Mouse (Mus musculus) C2C12 (cell line): ENCODE measurements at regions not wholly inside any gene's neighbourhood (a gene's known extent, or its start where the extent isn't known, plus 50 kb on each side); places are given as distances from the start of the nearest gene placed in this dataset.

Experiments
- CEBPB ChIP-seq: IDR thresholded peaks from one replicate; pipeline ENCODE4 v1.6.1; 2011; ENCODE audit warnings: low read depth, mild to moderate bottlenecking, control low read depth, moderate library complexity
- CTCF ChIP-seq: IDR thresholded peaks from one replicate; pipeline ENCODE4 v1.5.1; 2011; ENCODE audit not compliant: control insufficient read depth, insufficient read depth, insufficient read length
- MAX ChIP-seq: IDR thresholded peaks from one replicate; pipeline ENCODE4 v1.6.1; 2011; ENCODE audit warnings: mild to moderate bottlenecking, control low read depth
- MYOD1 ChIP-seq: IDR thresholded peaks from one replicate; pipeline ENCODE4 v1.6.1; 2011; ENCODE audit warnings: low read depth; ENCODE audit not compliant: control insufficient read depth, insufficient read length
- MYOG ChIP-seq: IDR thresholded peaks from one replicate; pipeline ENCODE4 v1.6.1; 2011; ENCODE audit not compliant: control insufficient read depth, insufficient read length; ENCODE audit errors: extremely low read depth
- USF1 ChIP-seq: IDR thresholded peaks from one replicate; pipeline ENCODE4 v1.6.1; 2011; ENCODE audit warnings: low read depth, mild to moderate bottlenecking, control low read depth, moderate library complexity

GRCm38 (mm10) chr2:173377497-173378257 is 101.3 kb upstream of the Pmepa1 start:
- TF ChIP-seq CTCF (no peak), USF1 (no peak), MAX (no peak), CEBPB (no peak), MYOD1 (no peak), MYOG (no peak)
